Mouse (Mus musculus) thymus, adult 2 months (tissue): Measurements from ENCODE around the gene Palb2. TPM values are rescaled to one million over a fixed set of nuclear protein-coding genes. Genes with fewer than 3 reads are reported as not detected.

Experiments used
- DNase-seq: peaks from one replicate; pipeline ENCODE4 v3.0.0; 2021
- H3K27ac ChIP-seq: fragments of 200-500 bp; 2 replicates; pipeline ENCODE4 v1.5.1; 2012; ENCODE audit warnings: low read length, control low read depth; ENCODE audit not compliant: control insufficient read depth, insufficient read depth
- H3K27me3 ChIP-seq: fragments of 200-500 bp; 2 replicates; pipeline ENCODE4 v1.6.1; 2012; ENCODE audit warnings: mild to moderate bottlenecking, low read length, moderate library complexity, mixed read lengths; ENCODE audit not compliant: control insufficient read depth, insufficient read depth
- H3K36me3 ChIP-seq: fragments of 200-500 bp; 2 replicates; pipeline ENCODE4 v1.6.1; 2012; ENCODE audit warnings: mild to moderate bottlenecking, low read length, moderate library complexity; ENCODE audit not compliant: control insufficient read depth, insufficient read depth
- H3K4me1 ChIP-seq: fragments of 200-500 bp; replicated peaks from 2 replicates; pipeline ENCODE4 v1.6.1; 2012; ENCODE audit warnings: low read length; ENCODE audit not compliant: control insufficient read depth, insufficient read depth
- H3K4me3 ChIP-seq: fragments of 200-500 bp; 2 replicates; pipeline ENCODE4 v1.5.1; 2012; ENCODE audit warnings: mild to moderate bottlenecking, low read length, control low read depth, moderate library complexity; ENCODE audit not compliant: control insufficient read depth, insufficient read depth
- CTCF ChIP-seq: fragments of 200-500 bp; IDR thresholded peaks from 2 replicates; pipeline ENCODE4 v1.5.1; 2012; ENCODE audit warnings: mild to moderate bottlenecking, control low read depth, low read length, moderate library complexity, borderline replicate concordance; ENCODE audit not compliant: control insufficient read depth, poor library complexity, insufficient read depth; ENCODE audit errors: extremely low read depth
- POLR2A ChIP-seq: fragments of 200-500 bp; IDR thresholded peaks from 2 replicates; pipeline ENCODE4 v1.6.1; 2012; ENCODE audit warnings: mild to moderate bottlenecking, low read length, control low read depth, moderate library complexity; ENCODE audit not compliant: control insufficient read depth, poor library complexity, insufficient read depth; ENCODE audit errors: extremely low read depth
- WGBS: fragments of 180-500 bp; shearing (Covaris S2); methylation state at CpG from one replicate; pipeline ENCODE4 v1.1.7; 2018; 5-methylcytosine and 5-hydroxymethylcytosine counted together
- polyA plus RNA-seq: library from polyadenylated mRNA; depleted of rRNA; stranded (reverse); fragments of >200 nt; gene quantifications from 2 replicates; pipeline ENCODE4 v1.2.3, GENCODE M21; 2012

The Palb2 gene
- polyA plus RNA-seq, 1 experiment: 6.1 TPM

- under 1% methylated on average over 63 of the region's 63 CpGs for WGBS
- no peaks in the 10 kb centered on the region; the same call in 1 of the 2 replicates for H3K36me3 ChIP-seq
- H3K27ac ChIP-seq: peak within 1 kb of the TSS; percentile 3; the same call in 1 of the 2 replicates
- H3K27me3 ChIP-seq: no peaks in the 10 kb centered on the region
- TF ChIP-seq CTCF: peak; percentile 35; the same call in 1 of the 2 replicates
- peak; percentile 19; the same call in 1 of the 2 replicates for TF ChIP-seq POLR2A
- DNase-seq: peak; percentile 83
- H3K4me3 ChIP-seq: peak within 1 kb of the TSS; percentile 81
- peaks cover 31% of the 10 kb centered on the region for H3K4me1 ChIP-seq
These were observed 26.4 kb upstream of the Palb2 start, which contains the start of gene Plk1 for GRCm38 (mm10) chr7:122158915-122159902. Plk1 (plus strand) TSS chr7:122159439.

DNA sequence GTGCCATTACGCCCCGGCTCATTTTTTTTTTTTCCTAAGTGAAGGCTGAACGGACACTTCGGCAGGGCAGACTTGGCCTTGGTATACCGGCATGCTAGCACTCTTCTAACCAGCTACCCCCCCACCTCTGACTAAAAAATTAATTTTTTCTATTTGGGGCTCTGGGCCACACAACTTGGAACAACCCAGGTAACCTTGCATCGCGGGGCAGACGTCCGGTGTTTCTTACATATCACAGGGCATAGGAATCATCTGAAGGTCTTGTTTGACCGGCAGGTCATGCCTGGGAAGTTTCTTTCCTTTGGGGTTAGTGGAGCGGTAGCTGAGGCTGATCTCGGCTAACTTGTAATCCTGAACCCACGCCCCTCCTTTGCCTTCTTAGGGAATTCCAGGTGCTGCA, 25.7 kb upstream of the Palb2 start:
- TF ChIP-seq CTCF: no peak
- no peak for TF ChIP-seq POLR2A
- no peaks in the 10 kb centered on the region for H3K36me3 ChIP-seq
- 9% methylated on average over 13 of the region's 13 CpGs for WGBS
- no peaks in the 10 kb centered on the region for H3K27me3 ChIP-seq
- DNase-seq: no peak
- H3K4me3 ChIP-seq: peak overlapping the region; percentile 81
- H3K4me1 ChIP-seq: peaks cover 31% of the 10 kb centered on the region
- no peak overlapping the region for H3K27ac ChIP-seq

GRCm38 (mm10) chr7:122152473-122152872, 19.7 kb upstream of the Palb2 start:
- no peak overlapping the region for H3K4me3 ChIP-seq
- DNase-seq: no peak
- H3K36me3 ChIP-seq: peaks cover 17% of the 10 kb centered on the region
- WGBS: 92% methylated on average over 4 of the region's 4 CpGs
- TF ChIP-seq POLR2A (no peak), CTCF (no peak)
- H3K4me1 ChIP-seq: no peaks in the 10 kb centered on the region; the same call in 1 of the 2 replicates
- H3K27ac ChIP-seq: no peak overlapping the region
- H3K27me3 ChIP-seq: no peaks in the 10 kb centered on the region

GRCm38 (mm10) chr7:122140991-122141390, 8.2 kb upstream of the Palb2 start:
- DNase-seq: no peak
- Histone ChIP-seq H3K27me3 (no peaks in the 10 kb centered on the region), H3K36me3 (peaks cover 79% of the 10 kb centered on the region), H3K4me3 (no peak overlapping the region), H3K4me1 (no peaks in the 10 kb centered on the region), H3K27ac (no peak overlapping the region)
- TF ChIP-seq POLR2A (no peak), CTCF (no peak)

GRCm38 (mm10) chr7:122138190-122138589, 5.4 kb upstream of the Palb2 start:
- H3K4me3 ChIP-seq: no peak overlapping the region
- H3K27ac ChIP-seq: no peak overlapping the region
- no peak for DNase-seq
- 91% methylated on average over 5 of the region's 5 CpGs for WGBS
- TF ChIP-seq POLR2A (no peak), CTCF (no peak)
- peaks cover 67% of the 10 kb centered on the region for H3K36me3 ChIP-seq
- H3K4me1 ChIP-seq: peaks cover 2% of the 10 kb centered on the region; the same call in 1 of the 2 replicates
- H3K27me3 ChIP-seq: no peaks in the 10 kb centered on the region

DNA sequence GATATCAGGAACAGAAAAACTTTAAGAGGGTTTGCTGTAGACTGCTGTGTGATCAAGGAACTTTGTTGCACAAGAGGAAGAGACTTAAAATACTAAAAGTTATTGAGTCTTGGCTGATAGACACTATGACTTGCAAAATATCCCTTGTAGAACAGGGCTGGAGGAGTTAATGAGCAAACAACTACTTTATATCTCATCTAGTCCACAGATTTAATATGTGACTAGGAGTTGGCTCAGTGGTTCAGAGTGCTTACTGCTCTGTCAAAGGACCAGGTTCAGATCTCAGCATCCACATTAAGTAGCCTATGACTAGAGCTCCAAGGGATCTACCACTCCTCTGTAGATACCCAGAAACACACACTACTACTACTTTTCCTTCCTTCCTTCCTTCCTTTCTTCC, 4.3 kb upstream of the Palb2 start:
- no peak overlapping the region for H3K4me3 ChIP-seq
- no peak for TF ChIP-seq POLR2A
- TF ChIP-seq CTCF: no peak
- H3K27ac ChIP-seq: no peak overlapping the region
- no peaks in the 10 kb centered on the region for H3K27me3 ChIP-seq
- H3K36me3 ChIP-seq: peaks cover 58% of the 10 kb centered on the region
- no peak for DNase-seq
- peaks cover 2% of the 10 kb centered on the region; the same call in 1 of the 2 replicates for H3K4me1 ChIP-seq
